Mouse (Mus musculus) kidney, postnatal 0 days (tissue): ENCODE measurements around the gene Chst11. TPM values are rescaled to one million over a fixed set of nuclear protein-coding genes. Genes with fewer than 3 reads are reported as not detected.

Source experiments
- ATAC-seq: fragments of 200-750 bp; cut with Nextera tagmentation; replicated peaks from 2 replicates; pipeline ENCODE4 v1.8.0; 2017; ENCODE audit warnings: low read depth, moderate number of reproducible peaks, moderate TSS enrichment, moderate library complexity; ENCODE audit not compliant: low FRiP score
- DNase-seq: peaks from one replicate; pipeline ENCODE4 v3.0.0-alpha.2; 2016; ENCODE audit warnings: low spot score
- H3K27ac ChIP-seq: fragments of 300-500 bp; sonication (generic); 2 replicates; pipeline ENCODE4 v1.5.1; 2014; ENCODE audit warnings: mild to moderate bottlenecking
- H3K27me3 ChIP-seq: fragments of 300-500 bp; sonication (generic); 2 replicates; pipeline ENCODE4 v1.6.1; 2014; ENCODE audit warnings: low read length, mixed read lengths; ENCODE audit not compliant: insufficient read depth
- H3K36me3 ChIP-seq: fragments of 300-500 bp; sonication (generic); 2 replicates; pipeline ENCODE4 v1.6.1; 2014; ENCODE audit warnings: low read length, mixed read lengths; ENCODE audit not compliant: insufficient read depth
- H3K4me1 ChIP-seq: fragments of 300-500 bp; sonication (generic); replicated peaks from 2 replicates; pipeline ENCODE4 v1.6.1; 2014; ENCODE audit warnings: antibody characterized with exemption, low read length, mixed read lengths; ENCODE audit not compliant: insufficient read depth
- H3K4me2 ChIP-seq: fragments of 300-500 bp; sonication (generic); 2 replicates; pipeline ENCODE4 v1.6.1; 2014; ENCODE audit warnings: mild to moderate bottlenecking, low read length, moderate library complexity, mixed read lengths
- H3K4me3 ChIP-seq: fragments of 300-500 bp; sonication (generic); replicated peaks from 2 replicates; pipeline ENCODE4 v1.5.1; 2014; ENCODE audit warnings: low read depth, low read length
- H3K9ac ChIP-seq: fragments of 300-500 bp; sonication (generic); 2 replicates; pipeline ENCODE4 v1.6.1; 2014; ENCODE audit warnings: low read depth, low read length
- H3K9me3 ChIP-seq: fragments of 300-500 bp; sonication (generic); replicated peaks from 2 replicates; pipeline ENCODE4 v1.6.1; 2016; ENCODE audit warnings: low read length, inconsistent platforms, mixed read lengths
- CTCF ChIP-seq: IDR thresholded peaks from 2 replicates; pipeline ENCODE4 v1.5.1; 2016; ENCODE audit warnings: antibody characterized with exemption, low read depth, mild to moderate bottlenecking, moderate library complexity
- WGBS: fragments of 180-500 bp; shearing (Covaris S2); extraction: QIAGEN DNeasy Blood & Tissue Kit; methylation state at CpG from one replicate; pipeline ENCODE4 v1.1.7; 2014; 5-methylcytosine and 5-hydroxymethylcytosine counted together
- polyA plus RNA-seq: library from polyadenylated mRNA; unstranded; fragments of >200 nt; fragmentation: Nextera tagmentation; extraction: Ambion mirVana; gene quantifications from 2 replicates; pipeline ENCODE4 v1.2.1, GENCODE M21; 2015

Gene Chst11
- polyA plus RNA-seq, 1 experiment from 2014 or later, result 2.9 TPM

- H3K4me3 ChIP-seq, result no peak overlapping the region
- 87% methylated on average over 1 of the region's 1 CpGs for WGBS
- no peaks in the 10 kb centered on the region for H3K27me3 ChIP-seq
- no peak overlapping the region for H3K4me2 ChIP-seq
- no peak for ATAC-seq
- no peak for DNase-seq
- H3K27ac ChIP-seq, result no peak overlapping the region
- TF ChIP-seq CTCF, result no peak
- H3K9ac ChIP-seq, result no peak overlapping the region
- H3K4me1 ChIP-seq, result peaks cover 12% of the 10 kb centered on the region
- H3K36me3 ChIP-seq, result no peaks in the 10 kb centered on the region
- no peaks in the 10 kb centered on the region for H3K9me3 ChIP-seq
These were observed 146.6 kb downstream of the Chst11 start for GRCm38 (mm10) chr10:83131884-83132283.

- no peak overlapping the region for H3K4me3 ChIP-seq
- ATAC-seq, result no peak
- no peaks in the 10 kb centered on the region for H3K9me3 ChIP-seq
- no peaks in the 10 kb centered on the region for H3K36me3 ChIP-seq
- H3K9ac ChIP-seq, result no peak overlapping the region
- TF ChIP-seq CTCF, result no peak
- H3K27ac ChIP-seq, result no peak overlapping the region
- whole genome bisulfite sequencing, result 60% methylated on average over 16 of the region's 16 CpGs
- no peaks in the 10 kb centered on the region for H3K27me3 ChIP-seq
- no peak for DNase-seq
- H3K4me1 ChIP-seq, result peaks cover 12% of the 10 kb centered on the region
- H3K4me2 ChIP-seq, result no peak overlapping the region
These were observed 148.7 kb downstream of the Chst11 start for GRCm38 (mm10) chr10:83133866-83134570.

GRCm38 (mm10) chr10:83134896-83135295, 149.6 kb downstream of the Chst11 start:
- H3K36me3 ChIP-seq, result no peaks in the 10 kb centered on the region
- 29% methylated on average over 10 of the region's 10 CpGs for WGBS
- H3K27me3 ChIP-seq, result no peaks in the 10 kb centered on the region
- ATAC-seq (no peak; the same call in 1 of the 2 replicates), DNase-seq (no peak)
- H3K4me3 ChIP-seq, result no peak overlapping the region
- peaks cover 8% of the 10 kb centered on the region for H3K4me1 ChIP-seq
- no peak for TF ChIP-seq CTCF
- no peaks in the 10 kb centered on the region for H3K9me3 ChIP-seq
- no peak overlapping the region for H3K9ac ChIP-seq
- H3K4me2 ChIP-seq, result no peak overlapping the region
- H3K27ac ChIP-seq, result no peak overlapping the region

GRCm38 (mm10) chr10:83135963-83136362, 150.7 kb downstream of the Chst11 start:
- Histone ChIP-seq H3K4me2 (no peak overlapping the region), H3K4me3 (no peak overlapping the region), H3K27ac (no peak overlapping the region), H3K27me3 (no peaks in the 10 kb centered on the region), H3K36me3 (no peaks in the 10 kb centered on the region), H3K4me1 (0 out of 2 replicates have a peak, but pooled peaks cover 8% of the 10 kb centered on the region), H3K9me3 (no peaks in the 10 kb centered on the region), H3K9ac (no peak overlapping the region)
- no peak for ATAC-seq
- WGBS, result 97% methylated on average over 1 of the region's 1 CpGs
- no peak for TF ChIP-seq CTCF
- no peak for DNase-seq

- H3K36me3 ChIP-seq, result no peaks in the 10 kb centered on the region
- TF ChIP-seq CTCF, result no peak
- DNase-seq, result no peak
- 0 out of 2 replicates have a peak, but pooled peaks cover 8% of the 10 kb centered on the region for H3K4me1 ChIP-seq
- no peak overlapping the region for H3K4me3 ChIP-seq
- no peak overlapping the region for H3K27ac ChIP-seq
- no peak for ATAC-seq
- no peaks in the 10 kb centered on the region for H3K27me3 ChIP-seq
- H3K4me2 ChIP-seq, result no peak overlapping the region
- no peaks in the 10 kb centered on the region for H3K9me3 ChIP-seq
- H3K9ac ChIP-seq, result no peak overlapping the region
- WGBS, result 73% methylated on average over 7 of the region's 7 CpGs
These were observed 151.8 kb downstream of the Chst11 start for GRCm38 (mm10) chr10:83137103-83137502.

- Histone ChIP-seq H3K4me3 (no peak overlapping the region), H3K27ac (no peak overlapping the region), H3K27me3 (no peaks in the 10 kb centered on the region), H3K9me3 (no peaks in the 10 kb centered on the region), H3K9ac (no peak overlapping the region), H3K4me1 (0 out of 2 replicates have a peak, but pooled peaks cover 8% of the 10 kb centered on the region), H3K4me2 (no peak overlapping the region), H3K36me3 (no peaks in the 10 kb centered on the region)
- no peak for TF ChIP-seq CTCF
- no peak for ATAC-seq
- no peak for DNase-seq
- 89% methylated on average over 7 of the region's 7 CpGs for WGBS
These were observed 154.0 kb downstream of the Chst11 start for GRCm38 (mm10) chr10:83139276-83139675.
